ENCODE assay signal across 21 mouse cellular contexts in the genomic region with DNA sequence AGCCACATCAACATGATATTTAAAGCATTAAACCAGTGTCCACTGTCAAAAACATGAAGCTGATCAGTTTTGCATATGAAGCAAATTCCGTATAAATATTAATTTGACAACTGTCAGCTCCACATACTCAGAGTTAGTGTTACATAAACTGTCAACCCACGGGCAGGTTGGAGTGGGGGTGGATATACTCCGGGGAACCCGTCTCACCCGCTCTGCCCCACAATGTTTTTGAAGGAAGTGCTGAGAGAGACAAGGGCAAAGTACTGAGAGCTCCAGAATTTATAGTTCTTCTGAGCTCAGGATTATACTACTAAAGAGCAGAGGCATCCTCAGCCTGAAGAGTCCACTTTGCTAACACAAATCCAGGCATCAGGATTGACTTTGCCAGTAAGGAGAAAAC.
A peak's percentile ranks its signal among the peaks of the same experiment; 100 is the strongest.
DNase-seq lines count a peak whose midpoint lies in the region; ATAC-seq and TF ChIP-seq lines count a peak whose summit lies in the region.
"Had no signal": no experiment of that assay in that cellular context is flagged by ENCODE, and none has a peak within 500 bp of the region (broad histone marks: within the 10 kb centered on the region; RNA-seq: fewer than 3 reads in every experiment).

No protein-coding gene starts in this region.

- 53% methylated on average over 5 of the region's 5 CpGs for WGBS in kidney, embryonic 14.5 days
- WGBS in midbrain, embryonic 13.5 days, result 85% methylated on average over 5 of the region's 5 CpGs

- no peak overlapping the region for H3K4me3 ChIP-seq in kidney, embryonic 14.5 days (ENCODE audit: low read length)
- no peak overlapping the region for H3K4me3 ChIP-seq in layer of hippocampus, adult 2 months
- no peak overlapping the region for H3K4me3 ChIP-seq in midbrain, embryonic 13.5 days (replicated peaks)
- H3K4me3 ChIP-seq: embryonic facial prominence, embryonic 10.5 days; forebrain, embryonic 15.5 days; heart, embryonic 12.5 days; hindbrain, embryonic 12.5 days; liver, embryonic 13.5 days; neural tube, embryonic 15.5 days had no signal

- H3K36me3 ChIP-seq in kidney, embryonic 14.5 days (ENCODE audit: control insufficient read depth, insufficient read depth, low read length), result no peaks in the 10 kb centered on the region
- H3K36me3 ChIP-seq in midbrain, embryonic 13.5 days, result no peaks in the 10 kb centered on the region
- H3K36me3 ChIP-seq: embryonic facial prominence, embryonic 10.5 days; forebrain, embryonic 15.5 days; heart, embryonic 12.5 days; hindbrain, embryonic 12.5 days; liver, embryonic 13.5 days; neural tube, embryonic 15.5 days had no signal

- DNase-seq in kidney, adult 11 months, result peak; percentile 56
- DNase-seq in layer of hippocampus, adult 2 months (ENCODE audit: low spot score in 2 of 2), result peak; percentile 6 to 29
- no peak for DNase-seq in layer of hippocampus, postnatal 14 days (ENCODE audit: low spot score in 2 of 2)
- peak; percentile 52 for DNase-seq in kidney, adult 9 months
- DNase-seq in layer of hippocampus, adult 9-11 months, result peak; percentile 10
- DNase-seq: adrenal gland, postnatal 25 days; cerebellum, adult 11 months; gastrocnemius, postnatal 25 days; liver, embryonic 13.5 days; lung, adult 2 months; lung, postnatal 14 days; thymus, adult 18-20 months had no signal

- no peaks in the 10 kb centered on the region for H3K4me1 ChIP-seq in kidney, embryonic 14.5 days (ENCODE audit: control insufficient read depth, insufficient read depth, low read length)
- H3K4me1 ChIP-seq in midbrain, embryonic 13.5 days (replicated peaks), result no peaks in the 10 kb centered on the region
- H3K4me1 ChIP-seq: embryonic facial prominence, embryonic 10.5 days; forebrain, embryonic 15.5 days; heart, embryonic 12.5 days; hindbrain, embryonic 12.5 days; liver, embryonic 13.5 days; neural tube, embryonic 15.5 days had no signal

- no peak overlapping the region for H3K9ac ChIP-seq in kidney, embryonic 14.5 days (ENCODE audit: low read depth, low read length)
- H3K9ac ChIP-seq in midbrain, embryonic 13.5 days (replicated peaks), result no peak overlapping the region
- H3K9ac ChIP-seq: forebrain, embryonic 15.5 days; heart, embryonic 12.5 days; hindbrain, embryonic 12.5 days; liver, embryonic 13.5 days; neural tube, embryonic 15.5 days had no signal

- no peak for ATAC-seq in kidney, embryonic 14.5 days (ENCODE audit: low FRiP score, low TSS enrichment)
- no peak for ATAC-seq in midbrain, embryonic 13.5 days
- ATAC-seq: forebrain, embryonic 15.5 days had no signal

- H3K27ac ChIP-seq in kidney, embryonic 14.5 days (ENCODE audit: low read depth, low read length), result no peak overlapping the region
- no peak overlapping the region for H3K27ac ChIP-seq in layer of hippocampus, adult 2 months
- no peak overlapping the region for H3K27ac ChIP-seq in midbrain, embryonic 13.5 days
- H3K27ac ChIP-seq: embryonic facial prominence, embryonic 10.5 days; forebrain, embryonic 15.5 days; hindbrain, embryonic 12.5 days; kidney, postnatal 0 days; liver, embryonic 13.5 days; neural tube, embryonic 15.5 days had no signal

- H3K27me3 ChIP-seq in kidney, embryonic 14.5 days (ENCODE audit: control insufficient read depth, insufficient read depth, low read length), result no peaks in the 10 kb centered on the region
- H3K27me3 ChIP-seq in midbrain, embryonic 13.5 days, result no peaks in the 10 kb centered on the region
- H3K27me3 ChIP-seq: forebrain, embryonic 15.5 days; heart, embryonic 12.5 days; hindbrain, embryonic 12.5 days; liver, embryonic 13.5 days; neural tube, embryonic 15.5 days had no signal

- no peak for TF ChIP-seq CTCF in layer of hippocampus, adult 2 months (conservative IDR thresholded peaks at IDR 0.05)

- H3K9me3 ChIP-seq in kidney, embryonic 14.5 days (ENCODE audit: control insufficient read depth, low read length), result no peaks in the 10 kb centered on the region
- H3K9me3 ChIP-seq in midbrain, embryonic 13.5 days, result no peaks in the 10 kb centered on the region
- H3K9me3 ChIP-seq: embryonic facial prominence, embryonic 10.5 days; forebrain, embryonic 15.5 days; heart, embryonic 12.5 days; hindbrain, embryonic 12.5 days; liver, embryonic 13.5 days; neural tube, embryonic 15.5 days had no signal

- no peak overlapping the region for H3K4me2 ChIP-seq in kidney, embryonic 14.5 days (replicated peaks; ENCODE audit: low read depth, low read length)
- no peak overlapping the region for H3K4me2 ChIP-seq in midbrain, embryonic 13.5 days (replicated peaks)
- H3K4me2 ChIP-seq: forebrain, embryonic 15.5 days; heart, embryonic 12.5 days; hindbrain, embryonic 12.5 days; liver, embryonic 13.5 days; midbrain, embryonic 11.5 days; neural tube, embryonic 15.5 days had no signal

Comparison
In these comparisons a context has a peak if more than half of its experiments do, and no peak if none do; other contexts are left out.
1. DNase-seq: peak in kidney, adult 11 months (single experiment), layer of hippocampus, adult 2 months (2 of 2), kidney, adult 9 months (single experiment) and layer of hippocampus, adult 9-11 months (single experiment); none in layer of hippocampus, postnatal 14 days (0 of 2).